Mouse (Mus musculus): Measurements from ENCODE around the gene Ovca2. TPM values are rescaled to one million over a fixed set of nuclear protein-coding genes. Genes with fewer than 3 reads are reported as not detected.

The Ovca2 gene
- polyA plus RNA-seq, 1 experiment from 2014 or later: 21.4 TPM

DNA sequence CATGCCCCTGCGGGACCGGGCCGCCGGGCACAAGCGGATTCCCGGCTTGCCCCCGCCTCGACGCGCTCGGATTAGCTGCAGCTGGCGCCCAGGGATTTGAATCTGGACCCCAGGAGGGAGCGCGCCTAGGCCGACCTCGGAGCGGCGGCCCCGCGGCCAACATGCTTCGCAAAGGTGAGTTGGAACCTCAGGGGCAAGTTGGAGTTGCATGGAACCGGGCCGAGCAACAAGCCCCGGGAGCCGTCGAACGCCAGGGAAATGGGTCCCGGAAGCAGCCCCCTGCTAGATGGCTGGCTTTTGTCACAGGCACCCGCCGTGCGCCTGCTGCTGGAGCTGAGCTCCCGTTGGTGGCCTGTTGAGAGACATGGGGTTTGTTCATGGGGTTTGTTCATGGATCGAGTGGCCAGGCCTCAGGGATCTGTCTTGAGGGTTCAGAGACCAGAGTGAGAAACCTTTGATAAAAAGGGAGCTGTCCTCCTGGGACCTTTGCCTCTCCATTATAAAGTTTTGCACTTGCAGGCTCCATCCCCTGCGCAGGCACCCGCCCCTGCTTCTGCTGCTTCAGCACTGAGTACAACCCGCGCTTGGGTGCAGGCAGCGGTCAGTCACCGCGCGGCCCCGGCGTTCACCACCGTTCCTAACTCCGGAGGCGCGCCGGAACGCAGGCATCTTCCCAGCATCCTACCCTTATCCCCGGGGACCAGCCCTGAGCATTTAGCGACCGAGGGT, 15.7 kb upstream of the Ovca2 start:
- Histone ChIP-seq H3K4me2 (replicated peaks) (peak overlapping the region; percentile 98), H3K36me3 (no peaks in the 10 kb centered on the region), H3K27ac (no peak overlapping the region), H3K4me3 (replicated peaks) (peak overlapping the region; percentile 55), H3K9me3 (no peaks in the 10 kb centered on the region), H3K9ac (peak overlapping the region; percentile 44), H3K4me1 (replicated peaks) (peaks cover 30% of the 10 kb centered on the region), H3K27me3 (replicated peaks) (peaks cover 50% of the 10 kb centered on the region)
- ATAC-seq: no peak
- WGBS: under 1% methylated on average over 52 of the region's 52 CpGs

DNA sequence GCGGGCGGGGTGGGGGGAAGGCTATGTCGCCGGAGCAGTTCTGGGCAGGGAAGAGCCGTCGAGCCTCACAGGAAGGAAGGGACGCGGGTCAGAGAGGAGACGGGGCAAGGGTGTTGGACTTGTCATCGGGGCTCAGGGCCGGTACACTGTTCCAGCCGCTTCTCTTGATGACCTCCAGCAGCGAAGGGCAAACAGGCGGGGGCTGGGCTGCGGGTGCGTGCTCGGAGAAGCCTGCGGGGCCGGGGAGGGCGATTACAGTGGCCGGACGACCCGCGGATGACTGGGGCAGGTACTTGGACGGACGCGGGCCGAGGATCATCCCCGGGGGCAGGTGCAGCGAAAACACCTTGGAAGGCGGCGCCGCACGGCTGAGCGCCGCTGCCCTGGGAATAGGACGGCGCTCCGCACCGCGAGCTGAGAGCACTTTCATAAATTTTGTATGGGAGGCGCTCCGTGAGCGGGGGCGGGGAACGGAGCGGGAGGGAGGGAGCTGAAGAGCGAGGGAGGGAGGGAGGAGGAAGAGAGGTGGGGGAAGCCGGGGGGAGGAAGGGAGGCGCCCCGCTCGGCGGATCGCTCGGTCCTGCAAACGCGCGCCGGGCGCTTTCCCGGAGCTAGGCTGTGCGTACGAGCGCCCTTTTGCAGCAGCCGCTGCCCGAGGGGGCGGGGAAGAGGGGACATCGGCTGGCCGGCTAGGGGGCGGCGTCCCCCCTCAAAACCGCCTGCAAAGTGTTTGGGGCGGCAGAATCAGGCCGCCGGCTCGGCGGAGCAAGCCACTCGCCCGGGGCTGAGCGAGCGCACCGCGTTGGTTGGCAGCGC, 14.8 kb upstream of the Ovca2 start, which contains the start of gene Rtn4rl1:
Gene Rtn4rl1, plus strand, starts transcription at position 528 of the 816 bp plus-strand sequence.
- Histone ChIP-seq H3K4me3 (replicated peaks) (peak within 1 kb of the TSS; percentile 55), H3K4me2 (replicated peaks) (peak within 1 kb of the TSS; percentile 98), H3K9ac (peak within 1 kb of the TSS; percentile 44), H3K27me3 (replicated peaks) (peaks cover 46% of the 10 kb centered on the region), H3K27ac (no peak within 1 kb of the TSS), H3K36me3 (no peaks in the 10 kb centered on the region), H3K9me3 (no peaks in the 10 kb centered on the region), H3K4me1 (replicated peaks) (peaks cover 33% of the 10 kb centered on the region)
- ATAC-seq: peak; percentile 16
- WGBS: under 1% methylated on average over 78 of the region's 84 CpGs

- ATAC-seq: peak; percentile 45
- peaks cover 46% of the 10 kb centered on the region for H3K27me3 ChIP-seq (replicated peaks)
- H3K4me2 ChIP-seq (replicated peaks): peak overlapping the region; percentile 98
- peaks cover 33% of the 10 kb centered on the region for H3K4me1 ChIP-seq (replicated peaks)
- H3K36me3 ChIP-seq: no peaks in the 10 kb centered on the region
- no peaks in the 10 kb centered on the region for H3K9me3 ChIP-seq
- no peak overlapping the region for H3K27ac ChIP-seq
- 24% methylated on average over 13 of the region's 13 CpGs for WGBS
- peak overlapping the region; percentile 55 for H3K4me3 ChIP-seq (replicated peaks)
- no peak overlapping the region for H3K9ac ChIP-seq
Observed at GRCm38 (mm10) chr11:75192336-75193214, 13.9 kb upstream of the Ovca2 start.

GRCm38 (mm10) chr11:75191841-75192240, 13.2 kb upstream of the Ovca2 start:
- no peak overlapping the region for H3K27ac ChIP-seq
- no peak overlapping the region for H3K9ac ChIP-seq
- H3K9me3 ChIP-seq: no peaks in the 10 kb centered on the region
- no peak overlapping the region for H3K4me3 ChIP-seq (replicated peaks)
- no peak overlapping the region for H3K4me2 ChIP-seq (replicated peaks)
- WGBS: 65% methylated on average over 6 of the region's 6 CpGs
- no peaks in the 10 kb centered on the region for H3K36me3 ChIP-seq
- peaks cover 40% of the 10 kb centered on the region for H3K27me3 ChIP-seq (replicated peaks)
- H3K4me1 ChIP-seq (replicated peaks): peaks cover 33% of the 10 kb centered on the region
- no peak for ATAC-seq

- H3K9ac ChIP-seq: peak within 1 kb of the TSS; percentile 76
- H3K27me3 ChIP-seq (replicated peaks): peaks cover 32% of the 10 kb centered on the region
- peak within 1 kb of the TSS; percentile 88 for H3K4me2 ChIP-seq (replicated peaks)
- no peak for ATAC-seq
- peak within 1 kb of the TSS; percentile 62 for H3K27ac ChIP-seq
- H3K36me3 ChIP-seq: no peaks in the 10 kb centered on the region
- peak within 1 kb of the TSS; percentile 79 for H3K4me3 ChIP-seq (replicated peaks)
- H3K9me3 ChIP-seq: no peaks in the 10 kb centered on the region
- peaks cover 33% of the 10 kb centered on the region for H3K4me1 ChIP-seq (replicated peaks)
- WGBS: 57% methylated on average over 5 of the region's 5 CpGs
Observed at GRCm38 (mm10) chr11:75190905-75191441, 12.3 kb upstream of the Ovca2 start, which contains the start of gene Dph1. Dph1 (minus strand) TSS chr11:75191241.

- H3K36me3 ChIP-seq: no peaks in the 10 kb centered on the region
- under 1% methylated on average over 24 of the region's 24 CpGs for WGBS
- peak overlapping the region; percentile 88 for H3K4me2 ChIP-seq (replicated peaks)
- H3K4me1 ChIP-seq (replicated peaks): peaks cover 33% of the 10 kb centered on the region
- H3K27me3 ChIP-seq (replicated peaks): peaks cover 26% of the 10 kb centered on the region
- peak overlapping the region; percentile 62 for H3K27ac ChIP-seq
- H3K4me3 ChIP-seq (replicated peaks): peak overlapping the region; percentile 79
- peak overlapping the region; percentile 76 for H3K9ac ChIP-seq
- H3K9me3 ChIP-seq: no peaks in the 10 kb centered on the region
- peak; percentile 82 for ATAC-seq
Observed at GRCm38 (mm10) chr11:75190371-75190724, 11.7 kb upstream of the Ovca2 start.

DNA sequence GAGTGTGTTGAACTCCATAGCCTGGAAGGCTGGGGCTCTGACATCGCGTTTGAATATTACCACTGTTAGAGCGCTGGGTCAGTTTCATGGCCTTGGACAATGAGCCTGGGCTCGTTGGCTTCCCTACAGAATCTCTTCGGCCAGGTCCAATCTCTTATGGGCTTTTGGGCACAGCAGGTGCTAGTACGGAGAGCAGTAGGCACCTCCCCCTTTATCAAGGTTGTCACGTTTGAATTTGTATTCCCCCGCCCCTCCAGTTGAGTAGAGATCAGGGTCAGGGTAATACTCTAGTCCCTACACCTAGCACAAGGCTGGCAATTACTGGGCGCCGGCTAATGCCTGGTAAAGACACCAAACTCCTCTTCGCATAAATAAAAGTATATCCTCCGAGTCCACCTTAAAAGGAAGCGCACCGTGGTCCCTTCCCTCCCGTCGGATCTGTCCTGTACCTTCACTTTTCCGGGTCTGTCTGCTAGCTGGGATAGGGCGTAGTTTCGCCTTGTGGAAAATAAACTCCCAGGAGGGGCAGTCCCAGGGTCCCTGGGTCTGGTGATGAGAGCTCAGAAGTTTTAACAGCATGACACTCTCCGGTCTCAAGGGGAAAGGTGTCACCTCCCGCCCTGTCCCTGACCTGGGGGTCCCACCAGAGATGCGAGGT, 11.2 kb upstream of the Ovca2 start:
- peak; percentile 65 for ATAC-seq
- Histone ChIP-seq H3K4me2 (replicated peaks) (peak overlapping the region; percentile 88), H3K4me1 (replicated peaks) (peaks cover 28% of the 10 kb centered on the region), H3K9ac (peak overlapping the region; percentile 76), H3K27ac (peak overlapping the region; percentile 62), H3K36me3 (no peaks in the 10 kb centered on the region), H3K9me3 (no peaks in the 10 kb centered on the region), H3K4me3 (replicated peaks) (peak overlapping the region; percentile 79), H3K27me3 (replicated peaks) (peaks cover 20% of the 10 kb centered on the region)
- under 1% methylated on average over 22 of the region's 22 CpGs for WGBS

- ATAC-seq: no peak
- peaks cover 19% of the 10 kb centered on the region for H3K36me3 ChIP-seq
- H3K4me1 ChIP-seq (replicated peaks): peaks cover 8% of the 10 kb centered on the region
- H3K4me2 ChIP-seq (replicated peaks): no peak overlapping the region
- no peak overlapping the region for H3K9ac ChIP-seq
- 95% methylated on average over 2 of the region's 2 CpGs for WGBS
- H3K27me3 ChIP-seq (replicated peaks): no peaks in the 10 kb centered on the region
- H3K9me3 ChIP-seq: no peaks in the 10 kb centered on the region
- H3K27ac ChIP-seq: no peak overlapping the region
- H3K4me3 ChIP-seq (replicated peaks): no peak overlapping the region
Observed at GRCm38 (mm10) chr11:75184986-75185385, 6.4 kb upstream of the Ovca2 start.

GRCm38 (mm10) chr11:75184573-75184972, 5.9 kb upstream of the Ovca2 start:
- 88% methylated on average over 5 of the region's 5 CpGs for WGBS
- ATAC-seq: no peak
- H3K4me3 ChIP-seq (replicated peaks): no peak overlapping the region
- H3K27me3 ChIP-seq (replicated peaks): no peaks in the 10 kb centered on the region
- H3K36me3 ChIP-seq: peaks cover 19% of the 10 kb centered on the region
- H3K9ac ChIP-seq: no peak overlapping the region
- H3K9me3 ChIP-seq: no peaks in the 10 kb centered on the region
- no peak overlapping the region for H3K4me2 ChIP-seq (replicated peaks)
- no peak overlapping the region for H3K27ac ChIP-seq
- H3K4me1 ChIP-seq (replicated peaks): peaks cover 6% of the 10 kb centered on the region

- Histone ChIP-seq H3K4me2 (replicated peaks) (no peak overlapping the region), H3K4me1 (replicated peaks) (peaks cover 1% of the 10 kb centered on the region), H3K27ac (no peak overlapping the region), H3K9ac (no peak overlapping the region), H3K9me3 (no peaks in the 10 kb centered on the region), H3K36me3 (peaks cover 19% of the 10 kb centered on the region), H3K4me3 (replicated peaks) (no peak overlapping the region), H3K27me3 (replicated peaks) (no peaks in the 10 kb centered on the region)
- ATAC-seq: no peak
- WGBS: 74% methylated on average over 2 of the region's 2 CpGs
Observed at GRCm38 (mm10) chr11:75183917-75184570, 5.4 kb upstream of the Ovca2 start.

DNA sequence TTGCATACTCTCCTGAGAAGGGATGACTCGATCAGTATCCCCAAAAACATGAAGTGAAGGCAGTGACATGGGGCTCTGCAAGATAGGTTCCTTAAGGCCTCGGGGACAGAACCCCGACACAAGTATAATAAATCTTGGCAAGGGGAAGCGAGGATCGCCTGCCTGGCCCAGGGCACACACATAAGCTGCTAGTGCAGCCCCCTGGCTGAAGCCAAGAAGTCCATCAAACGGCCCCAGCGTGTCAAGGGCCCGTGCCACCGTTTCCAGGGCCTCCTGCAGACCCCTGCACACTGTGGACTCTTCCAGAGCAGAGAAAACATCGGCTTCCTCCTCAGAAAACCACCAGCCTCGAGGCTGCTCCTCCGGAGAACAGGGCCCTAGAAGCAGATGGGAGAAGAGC, 624 bp downstream of the Ovca2 start:
- Histone ChIP-seq H3K27me3 (replicated peaks) (peaks cover 3% of the 10 kb centered on the region; the same call in 1 of the 2 replicates), H3K36me3 (peaks cover 17% of the 10 kb centered on the region; the same call in 1 of the 2 replicates), H3K4me2 (replicated peaks) (peak overlapping the region; percentile 86), H3K4me1 (replicated peaks) (peaks cover 18% of the 10 kb centered on the region), H3K4me3 (replicated peaks) (peak overlapping the region; percentile 71), H3K9me3 (no peaks in the 10 kb centered on the region), H3K27ac (peak overlapping the region; percentile 42; the same call in 1 of the 2 replicates), H3K9ac (peak overlapping the region; percentile 73)
- WGBS: 47% methylated on average over 12 of the region's 12 CpGs
- no peak for ATAC-seq
